Mouse (Mus musculus): Measurements from ENCODE around the gene Slc25a45.

DNA sequence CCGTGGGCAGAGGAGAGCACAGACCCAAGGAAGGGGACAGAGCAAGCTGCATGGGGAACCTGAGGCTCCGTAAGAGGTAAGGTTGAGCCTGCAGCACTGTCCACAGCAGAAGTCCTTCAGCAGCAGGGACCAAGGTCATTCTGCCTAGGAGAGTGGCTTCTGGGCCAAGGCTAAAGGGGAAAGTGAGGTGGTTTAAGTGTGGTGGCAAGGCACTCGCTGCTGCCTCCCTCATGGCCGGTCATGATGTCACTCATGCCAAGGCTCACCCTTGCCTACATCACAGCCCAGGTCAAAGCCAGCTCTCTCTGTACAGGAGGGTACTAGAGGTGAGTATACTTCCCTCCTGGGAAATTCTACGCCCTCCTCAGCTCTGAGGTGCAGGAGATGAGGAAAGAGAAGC is 13.8 kb upstream of the Slc25a45 start:
- TF ChIP-seq CTCF (IDR thresholded peaks at IDR 0.05; ENCODE audit: borderline replicate concordance, control insufficient read depth, extremely low read depth, insufficient read depth, low read length, poor library complexity) (no peak), POLR2A (IDR thresholded peaks at IDR 0.05; ENCODE audit: control insufficient read depth, extremely low read depth, insufficient read depth, low read length, poor library complexity) (no peak)

Measured in thymus, adult 2 months (tissue).